Mouse (Mus musculus) cortical plate, adult 2 months (tissue): Measurements from ENCODE around the gene St3gal3.

Experiments used
- CTCF ChIP-seq: fragments of 200-500 bp; IDR thresholded peaks from 2 replicates; pipeline ENCODE4 v1.5.1; 2011; ENCODE audit warnings: mild to moderate bottlenecking, control low read depth, low read length; ENCODE audit not compliant: insufficient read depth; ENCODE audit errors: extremely low read depth
- POLR2A ChIP-seq: fragments of 200-500 bp; IDR thresholded peaks from 2 replicates; pipeline ENCODE4 v1.6.1; 2011; ENCODE audit warnings: mild to moderate bottlenecking, low read length, control low read depth; ENCODE audit not compliant: insufficient read depth; ENCODE audit errors: extremely low read depth

GRCm38 (mm10) chr4:118036531-118036930, 98.2 kb downstream of the St3gal3 start:
- TF ChIP-seq CTCF (no peak), POLR2A (no peak)
